Mouse (Mus musculus): Measurements from ENCODE around the gene Scmh1. TPM values are rescaled to one million over a fixed set of nuclear protein-coding genes. Genes with fewer than 3 reads are reported as not detected.

The Scmh1 gene
- total RNA-seq, 2 experiments from 2014 or later: 82.9 to 91.5 TPM

DNA sequence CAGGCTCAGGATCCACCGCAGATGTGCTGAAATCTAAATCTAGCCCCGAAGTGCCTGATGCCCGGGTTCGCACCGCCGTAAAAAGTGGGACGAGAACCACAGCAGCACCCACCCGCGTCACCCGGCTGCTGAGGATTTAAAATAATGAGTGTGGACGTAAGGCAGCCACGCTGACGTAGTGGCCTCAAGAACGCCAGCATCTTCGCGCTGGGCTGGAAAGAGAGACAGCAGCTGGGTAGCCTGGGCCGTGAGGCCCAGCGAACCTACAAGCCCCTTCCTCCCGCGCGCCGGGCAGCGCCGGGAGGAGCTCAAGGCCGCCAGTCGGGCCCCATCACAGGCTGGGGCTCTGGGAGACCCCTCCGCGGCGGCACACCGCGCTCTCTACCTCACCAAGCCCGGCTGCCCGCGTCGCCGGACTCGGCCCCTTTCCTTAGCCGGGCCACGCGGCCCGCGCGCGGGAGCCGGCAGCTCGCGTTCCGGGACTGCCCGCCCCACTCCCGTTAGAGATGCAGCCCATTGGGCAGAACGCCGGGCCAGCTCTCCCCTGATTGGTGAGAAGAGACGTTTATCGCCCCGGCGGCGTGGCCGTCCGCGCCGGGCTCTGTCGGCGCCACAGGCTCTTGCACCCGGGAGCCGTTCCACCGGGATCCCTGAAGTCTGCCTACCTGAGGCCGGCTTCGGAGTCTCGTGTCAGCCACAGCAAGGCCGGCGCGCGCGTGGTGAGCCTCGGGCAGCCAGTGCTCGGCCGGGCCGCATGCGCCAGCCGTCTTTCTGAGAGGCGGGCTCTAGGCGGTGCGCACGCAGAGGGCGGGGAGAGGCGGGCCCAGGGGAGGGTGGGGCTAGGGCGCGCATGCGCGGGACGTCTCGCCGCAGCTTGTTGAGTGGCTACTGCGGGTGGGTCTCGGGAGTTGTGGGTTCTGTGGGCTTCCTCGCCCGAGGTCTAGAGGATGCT lies 164.7 kb downstream of the Scmh1 start, which contains the start of gene Ctps:
TSS of gene Ctps (minus strand) at position 791 of the 952 bp plus-strand sequence.
- Histone ChIP-seq H3K4me3 (peak within 1 kb of the TSS; percentile 73), H3K27ac (peak within 1 kb of the TSS; percentile 96)
- peak; percentile 91 to 92 for DNase-seq (ENCODE audit: extremely low spot score in 1 of 2, low spot score in 2 of 2)
- intact Hi-C loops (cut with DNase I): no loop called here
- no peak for TF ChIP-seq CTCF (IDR thresholded peaks at IDR 0.05)

- intact Hi-C loops (cut with DNase I): no loop called here
- no peak for TF ChIP-seq CTCF (IDR thresholded peaks at IDR 0.05)
- Histone ChIP-seq H3K27ac (peak overlapping the region; percentile 96), H3K4me3 (peak overlapping the region; percentile 73)
- DNase-seq (ENCODE audit: extremely low spot score in 1 of 2, low spot score in 2 of 2): no peak
Measured at GRCm38 (mm10) chr4:120570438-120571069, 165.5 kb downstream of the Scmh1 start.

- DNase-seq (ENCODE audit: extremely low spot score in 1 of 2, low spot score in 2 of 2): no peak
- TF ChIP-seq CTCF (IDR thresholded peaks at IDR 0.05): no peak
- Histone ChIP-seq H3K27ac (peak overlapping the region; percentile 96; the same call in 1 of the 2 replicates), H3K4me3 (peak overlapping the region; percentile 73; the same call in 1 of the 2 replicates)
- intact Hi-C loops (cut with DNase I): no loop called here
Measured at GRCm38 (mm10) chr4:120571070-120571464, 166.0 kb downstream of the Scmh1 start.

GRCm38 (mm10) chr4:120571691-120572090 lies 166.6 kb downstream of the Scmh1 start:
- intact Hi-C loops (cut with DNase I): no loop called here

More at GRCm38 (mm10) chr4:120571691-120572090, 166.6 kb downstream of the Scmh1 start:
- no peak for TF ChIP-seq CTCF (IDR thresholded peaks at IDR 0.05)
- Histone ChIP-seq H3K27ac (no peak overlapping the region; the same call in 1 of the 2 replicates), H3K4me3 (no peak overlapping the region)
- DNase-seq (ENCODE audit: extremely low spot score in 1 of 2, low spot score in 2 of 2): no peak

Other genes starting within 250 kb of the Scmh1 start
- gene Edn2, start 244.1 kb upstream of the Scmh1 start, total RNA-seq (2021): not detected
- gene Foxo6, start 117.9 kb upstream of the Scmh1 start, total RNA-seq (2021): 10 to 100 TPM; 11.3 to 17.1 TPM
- gene Slfnl1, start 127.0 kb downstream of the Scmh1 start, total RNA-seq (2021): under 1 TPM; 0.32 to 0.63 TPM
- gene Ctps, start 165.0 kb downstream of the Scmh1 start, total RNA-seq (2021): 10 to 100 TPM; 40.0 to 42.4 TPM
- gene Gm8439, start 183.5 kb downstream of the Scmh1 start, total RNA-seq (2021): not detected